Mouse (Mus musculus): ENCODE data around the gene Igf2bp3. TPM values are rescaled to one million over a fixed set of nuclear protein-coding genes. Genes with fewer than 3 reads are reported as not detected.

The Igf2bp3 gene
- polyA plus RNA-seq, 1 experiment from 2014 or later = 50.5 TPM

DNA sequence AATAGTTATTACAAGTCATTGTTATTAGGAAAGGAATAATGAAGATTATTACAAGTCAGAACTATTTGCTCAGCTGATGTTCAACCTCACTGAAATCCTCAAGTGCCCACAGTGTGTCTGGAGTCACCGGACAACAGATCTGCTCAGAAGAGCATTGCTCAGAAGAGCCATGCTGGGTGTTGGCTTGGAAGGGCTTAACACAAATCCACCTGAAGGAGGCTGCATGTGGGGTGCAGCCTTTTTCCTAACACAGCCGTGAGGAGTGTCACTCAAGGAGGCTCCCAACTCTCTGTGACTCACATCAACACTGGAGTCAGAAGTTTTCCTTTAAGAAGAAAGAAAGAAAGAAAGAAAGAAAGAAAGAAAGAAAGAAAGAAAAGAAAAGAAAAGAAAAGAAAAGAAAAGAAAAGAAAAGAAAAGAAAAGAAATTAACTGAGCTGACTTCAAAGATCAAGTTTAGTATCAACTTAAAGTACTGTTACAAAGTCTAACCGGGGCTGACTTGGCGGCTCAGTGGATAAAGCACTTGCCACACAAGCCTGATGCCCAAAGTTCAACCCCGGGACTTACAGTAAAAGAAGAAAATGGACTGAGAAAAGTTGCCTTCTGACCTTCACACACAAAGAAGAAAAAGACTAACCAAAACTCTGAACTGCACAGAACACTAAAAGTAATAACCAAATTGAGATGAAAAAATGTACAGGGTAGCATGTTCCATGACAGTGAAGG, 65.4 kb downstream of the Igf2bp3 start:
- Histone ChIP-seq H3K27ac (peak overlapping the region; percentile 80), H3K9ac (no peak overlapping the region), H3K27me3 (no peaks in the 10 kb centered on the region), H3K9me3 (no peaks in the 10 kb centered on the region), H3K4me1 (peaks cover 30% of the 10 kb centered on the region), H3K36me3 (no peaks in the 10 kb centered on the region), H3K4me3 (no peak overlapping the region), H3K4me2 (no peak overlapping the region; the same call in 1 of the 2 replicates)
- WGBS = 54% methylated on average over 5 of the region's 5 CpGs
- no peak for ATAC-seq (ENCODE audit: borderline replicate concordance, extremely low read depth, low FRiP score, low TSS enrichment)

GRCm38 (mm10) chr6:49148781-49149180, 66.0 kb downstream of the Igf2bp3 start:
- WGBS = 41% methylated on average over 4 of the region's 4 CpGs
- H3K4me3 ChIP-seq = no peak overlapping the region
- H3K9ac ChIP-seq = no peak overlapping the region
- no peaks in the 10 kb centered on the region for H3K36me3 ChIP-seq
- no peak overlapping the region for H3K4me2 ChIP-seq
- peak overlapping the region; percentile 80 for H3K27ac ChIP-seq
- no peaks in the 10 kb centered on the region for H3K27me3 ChIP-seq
- ATAC-seq (ENCODE audit: borderline replicate concordance, extremely low read depth, low FRiP score, low TSS enrichment) = peak; percentile 75; the same call in 1 of the 2 replicates
- peaks cover 30% of the 10 kb centered on the region for H3K4me1 ChIP-seq
- H3K9me3 ChIP-seq = no peaks in the 10 kb centered on the region

DNA sequence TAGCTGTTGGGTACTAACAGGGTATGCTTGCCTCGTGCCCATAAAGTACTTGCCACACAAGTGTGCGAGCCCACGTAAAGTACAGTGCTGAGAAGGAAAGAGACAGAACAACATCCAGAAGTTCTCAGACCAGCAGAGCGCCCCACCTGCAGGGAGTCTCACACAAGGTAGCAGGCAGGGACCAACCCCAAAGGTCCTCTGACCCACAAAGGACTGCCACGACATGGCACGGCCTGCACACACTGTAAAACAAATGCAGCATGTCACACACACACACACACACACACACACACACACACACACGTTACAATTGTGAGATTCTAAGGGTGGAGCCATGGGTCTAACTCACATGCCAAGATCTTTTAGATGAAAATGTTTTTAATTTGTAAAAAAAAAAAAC, 66.4 kb downstream of the Igf2bp3 start:
- WGBS = 47% methylated on average over 7 of the region's 7 CpGs
- Histone ChIP-seq H3K9me3 (no peaks in the 10 kb centered on the region), H3K4me2 (no peak overlapping the region), H3K4me1 (peaks cover 30% of the 10 kb centered on the region), H3K9ac (no peak overlapping the region), H3K4me3 (no peak overlapping the region), H3K36me3 (no peaks in the 10 kb centered on the region), H3K27me3 (no peaks in the 10 kb centered on the region), H3K27ac (peak overlapping the region; percentile 80)
- no peak for ATAC-seq (ENCODE audit: borderline replicate concordance, extremely low read depth, low FRiP score, low TSS enrichment)

DNA sequence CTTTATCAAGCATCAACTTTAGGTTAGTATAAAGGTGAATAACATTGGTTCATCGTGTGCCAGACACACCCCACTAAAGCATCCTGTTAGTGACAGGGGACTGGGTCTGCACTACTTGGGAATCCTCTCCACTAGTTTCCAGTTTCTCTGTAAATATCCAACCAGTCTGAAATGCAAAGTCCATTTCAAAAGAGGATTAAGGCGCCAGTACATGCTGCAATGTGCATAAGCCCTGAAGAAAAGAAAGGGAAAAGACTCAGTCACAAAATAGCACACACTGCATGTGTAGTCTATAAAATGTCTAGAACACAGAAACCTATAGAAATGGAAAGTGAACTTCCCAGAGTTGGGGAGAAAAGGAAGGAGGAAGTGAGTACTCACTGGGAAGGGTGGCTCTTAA, 68.3 kb downstream of the Igf2bp3 start:
- Histone ChIP-seq H3K27me3 (no peaks in the 10 kb centered on the region), H3K4me3 (no peak overlapping the region), H3K4me2 (no peak overlapping the region), H3K9ac (no peak overlapping the region), H3K4me1 (peaks cover 26% of the 10 kb centered on the region), H3K27ac (no peak overlapping the region), H3K9me3 (no peaks in the 10 kb centered on the region), H3K36me3 (no peaks in the 10 kb centered on the region)
- 68% methylated on average over 2 of the region's 2 CpGs for WGBS
- ATAC-seq (ENCODE audit: borderline replicate concordance, extremely low read depth, low FRiP score, low TSS enrichment) = no peak

GRCm38 (mm10) chr6:49142428-49142827, 72.3 kb downstream of the Igf2bp3 start:
- WGBS = 77% methylated on average over 9 of the region's 9 CpGs
- Histone ChIP-seq H3K36me3 (no peaks in the 10 kb centered on the region), H3K4me3 (no peak overlapping the region), H3K27me3 (no peaks in the 10 kb centered on the region), H3K4me2 (no peak overlapping the region), H3K9ac (no peak overlapping the region), H3K4me1 (0 out of 2 replicates have a peak, but pooled peaks cover 2% of the 10 kb centered on the region), H3K9me3 (no peaks in the 10 kb centered on the region), H3K27ac (no peak overlapping the region)
- no peak for ATAC-seq (ENCODE audit: borderline replicate concordance, extremely low read depth, low FRiP score, low TSS enrichment)

DNA sequence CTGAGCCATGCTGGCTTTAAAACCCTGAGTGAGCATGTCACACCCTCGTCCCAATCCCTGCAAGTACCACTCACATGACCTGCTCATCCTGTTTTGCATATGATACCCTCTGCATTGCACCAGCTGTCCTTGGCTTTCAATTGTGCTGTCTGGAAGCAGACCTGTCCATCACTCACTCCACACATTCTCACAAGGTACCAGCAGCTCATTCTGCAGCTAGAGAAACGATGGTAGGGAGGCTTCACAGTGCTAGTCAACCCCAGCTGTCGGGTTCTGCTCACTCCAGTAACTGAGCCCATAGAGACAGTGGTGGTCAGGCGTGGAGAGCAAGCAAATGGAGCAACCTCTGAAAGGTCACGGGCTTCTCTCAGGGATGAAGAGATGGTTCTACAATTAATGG, 73.6 kb downstream of the Igf2bp3 start:
- no peak overlapping the region for H3K9ac ChIP-seq
- no peak for ATAC-seq (ENCODE audit: borderline replicate concordance, extremely low read depth, low FRiP score, low TSS enrichment)
- 73% methylated on average over 5 of the region's 5 CpGs for WGBS
- no peak overlapping the region for H3K4me3 ChIP-seq
- no peaks in the 10 kb centered on the region for H3K9me3 ChIP-seq
- no peaks in the 10 kb centered on the region for H3K36me3 ChIP-seq
- no peaks in the 10 kb centered on the region for H3K27me3 ChIP-seq
- no peaks in the 10 kb centered on the region for H3K4me1 ChIP-seq
- H3K27ac ChIP-seq = no peak overlapping the region
- H3K4me2 ChIP-seq = no peak overlapping the region

GRCm38 (mm10) chr6:49138159-49139051, 76.4 kb downstream of the Igf2bp3 start:
- no peaks in the 10 kb centered on the region for H3K4me1 ChIP-seq
- no peak overlapping the region for H3K4me2 ChIP-seq
- no peak overlapping the region for H3K9ac ChIP-seq
- no peak overlapping the region for H3K4me3 ChIP-seq
- no peaks in the 10 kb centered on the region for H3K27me3 ChIP-seq
- no peak overlapping the region for H3K27ac ChIP-seq
- WGBS = 71% methylated on average over 17 of the region's 17 CpGs
- H3K9me3 ChIP-seq = no peaks in the 10 kb centered on the region
- H3K36me3 ChIP-seq = 0 out of 2 replicates have a peak, but pooled peaks cover 3% of the 10 kb centered on the region
- no peak for ATAC-seq (ENCODE audit: borderline replicate concordance, extremely low read depth, low FRiP score, low TSS enrichment)

GRCm38 (mm10) chr6:49136739-49137138, 78.0 kb downstream of the Igf2bp3 start:
- Histone ChIP-seq H3K36me3 (0 out of 2 replicates have a peak, but pooled peaks cover 3% of the 10 kb centered on the region), H3K9me3 (no peaks in the 10 kb centered on the region), H3K4me1 (no peaks in the 10 kb centered on the region), H3K27me3 (no peaks in the 10 kb centered on the region), H3K4me3 (no peak overlapping the region), H3K27ac (no peak overlapping the region), H3K4me2 (no peak overlapping the region), H3K9ac (no peak overlapping the region)
- 74% methylated on average over 5 of the region's 5 CpGs for WGBS
- ATAC-seq (ENCODE audit: borderline replicate concordance, extremely low read depth, low FRiP score, low TSS enrichment) = no peak

DNA sequence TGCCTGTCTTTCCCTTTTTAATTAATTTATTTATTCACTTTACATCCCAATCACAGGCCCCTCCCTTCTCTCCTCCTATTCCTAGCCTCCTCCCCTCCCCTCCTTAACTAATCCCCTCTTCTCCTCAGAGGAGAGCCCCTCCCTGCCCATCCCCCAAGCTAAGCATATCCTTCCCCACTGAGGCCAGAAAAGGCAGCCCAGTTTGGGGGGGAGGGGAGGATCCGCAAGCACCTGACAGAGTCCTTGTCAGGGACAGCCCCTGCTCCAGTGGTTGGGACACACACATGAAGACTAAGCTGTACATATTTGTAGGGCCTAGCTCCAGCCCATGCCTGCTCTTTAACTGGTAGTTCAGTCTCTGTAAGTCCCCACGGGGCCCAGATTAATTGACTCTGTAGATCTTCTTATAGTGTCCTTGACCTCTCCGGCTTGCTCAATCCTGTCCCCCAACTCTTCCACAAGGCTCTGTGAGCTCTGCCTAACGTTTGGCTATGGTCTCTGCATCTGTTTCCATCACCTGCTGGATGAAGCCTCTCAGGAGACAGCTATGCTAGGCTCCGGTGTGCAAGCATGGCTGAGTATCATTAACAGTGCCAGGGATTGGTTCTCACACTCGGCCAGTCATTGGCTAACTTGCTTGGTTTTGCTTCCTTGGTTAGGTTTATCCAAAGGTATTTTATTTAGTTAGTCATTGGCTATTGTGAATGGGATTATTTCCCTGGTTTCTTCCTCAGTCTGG, 82.2 kb downstream of the Igf2bp3 start:
- ATAC-seq (ENCODE audit: borderline replicate concordance, extremely low read depth, low FRiP score, low TSS enrichment) = no peak
- no peaks in the 10 kb centered on the region for H3K27me3 ChIP-seq

GRCm38 (mm10) chr6:49131855-49132254, 82.9 kb downstream of the Igf2bp3 start:
- Histone ChIP-seq H3K4me2 (no peak overlapping the region), H3K27me3 (no peaks in the 10 kb centered on the region), H3K4me3 (no peak overlapping the region), H3K27ac (no peak overlapping the region), H3K9me3 (no peaks in the 10 kb centered on the region), H3K36me3 (0 out of 2 replicates have a peak, but pooled peaks cover 7% of the 10 kb centered on the region), H3K9ac (no peak overlapping the region), H3K4me1 (no peaks in the 10 kb centered on the region)
- ATAC-seq (ENCODE audit: borderline replicate concordance, extremely low read depth, low FRiP score, low TSS enrichment) = no peak
- WGBS = 89% methylated on average over 9 of the region's 9 CpGs

More for the DNA sequence above, 82.2 kb downstream of the Igf2bp3 start:
- Histone ChIP-seq H3K27ac (no peak overlapping the region), H3K4me1 (no peaks in the 10 kb centered on the region), H3K4me2 (no peak overlapping the region), H3K4me3 (no peak overlapping the region), H3K9ac (no peak overlapping the region), H3K36me3 (0 out of 2 replicates have a peak, but pooled peaks cover 7% of the 10 kb centered on the region), H3K9me3 (no peaks in the 10 kb centered on the region)
- 69% methylated on average over 6 of the region's 6 CpGs for WGBS

DNA sequence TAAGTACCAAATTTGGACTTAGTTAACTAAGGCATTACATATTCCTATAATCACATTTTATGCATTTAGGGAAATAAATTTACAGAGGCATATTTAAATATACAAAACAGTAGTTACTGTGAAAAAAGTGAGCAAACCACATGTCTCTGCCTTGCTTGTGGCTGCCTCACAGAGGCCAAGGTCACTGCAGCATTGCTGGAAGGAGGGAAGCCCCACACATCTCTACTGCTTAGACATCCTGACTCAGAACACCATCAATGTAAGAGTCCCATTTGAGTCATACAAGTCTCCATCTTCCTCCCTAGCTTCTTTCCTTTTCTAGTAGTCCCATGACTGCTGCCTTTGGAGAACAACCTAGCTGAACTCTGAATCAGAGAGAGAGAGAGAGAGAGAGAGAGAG, 84.4 kb downstream of the Igf2bp3 start:
- no peak overlapping the region for H3K4me2 ChIP-seq
- no peak overlapping the region for H3K9ac ChIP-seq
- no peak for ATAC-seq (ENCODE audit: borderline replicate concordance, extremely low read depth, low FRiP score, low TSS enrichment)
- H3K4me3 ChIP-seq = no peak overlapping the region
- H3K9me3 ChIP-seq = no peaks in the 10 kb centered on the region
- 0 out of 2 replicates have a peak, but pooled peaks cover 7% of the 10 kb centered on the region for H3K36me3 ChIP-seq
- H3K27ac ChIP-seq = no peak overlapping the region
- H3K4me1 ChIP-seq = no peaks in the 10 kb centered on the region
- H3K27me3 ChIP-seq = no peaks in the 10 kb centered on the region
